Mouse (Mus musculus): ENCODE measurements around the gene Cdkal1.

GRCm38 (mm10) chr13:29699896-29700295 lies 155.6 kb downstream of the Cdkal1 start:
- TF ChIP-seq CTCF (IDR thresholded peaks at IDR 0.05; ENCODE audit: control insufficient read depth, insufficient read depth, low read length) (no peak), POLR2A (IDR thresholded peaks at IDR 0.05; ENCODE audit: borderline replicate concordance, control insufficient read depth, low read depth, low read length) (no peak)
